Mouse (Mus musculus) granulocyte monocyte progenitor cell, adult 5-6 weeks (primary cell): ENCODE data around the gene Plcxd2. TPM values are rescaled to one million over a fixed set of nuclear protein-coding genes. Genes with fewer than 3 reads are reported as not detected.
A peak's percentile ranks its signal among the peaks of the same experiment; 100 is the strongest.

Experiments
- ATAC-seq: replicated peaks from 2 replicates; pipeline ENCODE4 v1.8.0; 2016; ENCODE audit warnings: mild to moderate bottlenecking, moderate TSS enrichment, inconsistent platforms; ENCODE audit not compliant: poor library complexity, severe bottlenecking
- total RNA-seq, 2 experiments: library from RNA; stranded (forward) in 1 of 2; stranded (reverse) in 1 of 2; fragments of 200-712, 200-1000 nt in 1 of 2; fragments of >200 nt in 1 of 2; fragmentation: Nextera tagmentation in 1 of 2; gene quantifications; 2 replicates each; pipeline ENCODE4 v1.2.3; 2014 to 2017

Plcxd2 gene
- 2.4 and 2.8 TPM in 2 replicates for total RNA-seq (2014; fragmentation: Nextera tagmentation)
- 5.3 and 5.8 TPM in 2 replicates for total RNA-seq (2017)

- ATAC-seq, result peak; percentile 94
Measured at GRCm38 (mm10) chr16:46010153-46010905, at the start of gene Plcxd2. Plcxd2 (minus strand) TSS chr16:46010218.

DNA sequence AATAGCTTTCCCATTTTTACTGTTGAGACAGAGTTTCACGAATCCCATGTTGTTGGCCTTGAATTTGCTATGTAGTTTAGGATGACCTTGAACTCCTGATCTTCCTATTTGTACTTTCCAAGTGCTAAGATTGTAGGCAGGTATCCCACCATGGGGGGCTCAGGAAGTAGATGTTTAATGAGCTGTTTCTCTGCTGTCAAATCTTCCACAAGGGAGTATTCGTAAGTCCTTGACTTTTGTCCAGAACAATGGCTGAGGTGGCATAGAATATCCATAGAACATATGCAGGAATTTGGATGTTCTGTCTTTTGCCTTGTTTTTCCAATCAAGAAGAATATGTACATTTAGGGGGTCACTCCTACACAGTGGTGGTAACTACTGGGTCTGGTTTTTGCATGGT is 36.9 kb upstream of the Plcxd2 start:
- ATAC-seq, result no peak

DNA sequence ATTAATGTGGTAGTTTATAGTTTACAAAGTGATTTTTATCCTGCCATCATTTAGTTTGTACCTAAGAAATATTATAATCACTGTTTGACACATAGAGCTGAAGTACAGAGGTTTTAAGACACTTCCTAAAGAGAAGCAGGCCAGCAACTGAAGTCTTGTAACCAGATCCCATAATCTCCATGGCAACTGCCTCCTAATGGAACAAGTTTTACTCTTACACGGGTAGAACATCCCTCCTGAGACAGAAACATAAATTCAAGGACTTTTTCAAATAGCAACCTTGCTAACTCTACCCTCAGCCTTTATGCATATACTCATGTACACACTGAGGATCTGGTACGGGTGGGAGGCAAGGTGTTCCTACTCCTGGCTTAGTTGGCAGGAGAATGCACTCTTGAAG is 26.2 kb upstream of the Plcxd2 start:
- no peak for ATAC-seq

- no peak for ATAC-seq
Measured at GRCm38 (mm10) chr16:46033896-46034295, 23.9 kb upstream of the Plcxd2 start.

DNA sequence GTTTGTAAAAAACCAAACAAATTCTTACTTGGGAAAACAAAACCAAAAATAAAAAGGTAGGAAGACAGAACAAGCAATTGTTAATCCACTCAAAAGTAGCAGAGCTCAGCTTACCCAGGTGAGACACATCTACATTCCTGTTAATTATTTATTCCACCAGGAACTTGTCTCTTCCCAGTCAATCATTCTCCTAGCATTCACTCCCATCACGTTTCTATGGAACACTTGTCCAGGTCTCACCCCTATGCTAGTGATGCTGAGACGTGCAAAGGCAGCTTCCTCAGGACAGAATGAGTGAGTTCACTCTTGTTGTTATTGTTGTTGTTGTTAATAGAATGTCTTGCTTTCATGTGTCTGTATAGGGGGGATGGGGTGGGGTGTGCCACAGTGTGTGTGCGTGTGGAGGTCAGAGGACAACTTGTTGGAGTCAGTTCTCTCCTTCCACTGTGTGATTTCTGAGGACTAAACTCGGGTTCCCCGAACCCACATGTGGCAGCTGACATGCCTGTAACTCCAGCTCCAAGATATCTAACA is 13.0 kb upstream of the Plcxd2 start:
- ATAC-seq, result no peak

- ATAC-seq, result peak; percentile 98
Measured at GRCm38 (mm10) chr16:46022189-46022928, 12.3 kb upstream of the Plcxd2 start.

GRCm38 (mm10) chr16:46021302-46021701 is 11.3 kb upstream of the Plcxd2 start:
- ATAC-seq, result no peak

DNA sequence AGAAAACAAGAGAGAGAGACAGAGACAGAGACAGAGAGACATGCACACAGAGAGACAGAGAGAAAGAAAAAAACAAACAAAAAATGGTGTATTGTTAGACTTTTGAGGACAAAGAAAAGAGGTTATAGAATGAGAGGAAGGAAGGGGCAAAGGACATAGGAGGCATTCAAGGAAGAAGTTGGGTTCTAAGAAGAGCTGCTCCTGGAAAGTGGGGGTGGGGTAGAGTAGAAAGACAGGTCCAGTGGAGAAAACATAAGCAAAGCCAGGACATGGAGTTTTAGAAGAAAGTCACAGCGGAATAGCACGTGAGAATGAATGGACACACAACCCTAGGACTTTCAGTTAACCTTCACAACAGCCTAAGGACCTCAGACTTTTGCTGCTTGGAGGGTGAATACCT is 10.4 kb upstream of the Plcxd2 start:
- no peak for ATAC-seq

DNA sequence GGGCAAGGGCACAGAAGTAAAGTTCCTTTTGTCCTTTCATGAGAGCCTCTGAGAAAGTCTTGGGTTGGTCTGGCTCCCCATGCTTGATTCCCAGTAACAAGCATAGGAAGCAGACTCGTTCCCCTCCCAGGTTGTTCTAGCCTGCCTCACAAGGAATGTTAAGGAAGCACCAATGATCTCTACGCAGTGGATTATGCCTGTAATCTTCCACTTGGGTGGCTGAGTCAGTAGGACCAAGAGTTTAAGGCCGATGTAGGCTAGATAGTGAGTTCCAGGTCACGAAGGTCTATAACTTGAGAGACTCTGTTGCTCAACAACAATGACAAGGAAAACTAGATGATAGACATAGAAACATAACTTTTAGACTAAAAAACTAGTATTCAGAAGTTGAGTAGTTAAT is 9.8 kb upstream of the Plcxd2 start:
- ATAC-seq, result no peak

DNA sequence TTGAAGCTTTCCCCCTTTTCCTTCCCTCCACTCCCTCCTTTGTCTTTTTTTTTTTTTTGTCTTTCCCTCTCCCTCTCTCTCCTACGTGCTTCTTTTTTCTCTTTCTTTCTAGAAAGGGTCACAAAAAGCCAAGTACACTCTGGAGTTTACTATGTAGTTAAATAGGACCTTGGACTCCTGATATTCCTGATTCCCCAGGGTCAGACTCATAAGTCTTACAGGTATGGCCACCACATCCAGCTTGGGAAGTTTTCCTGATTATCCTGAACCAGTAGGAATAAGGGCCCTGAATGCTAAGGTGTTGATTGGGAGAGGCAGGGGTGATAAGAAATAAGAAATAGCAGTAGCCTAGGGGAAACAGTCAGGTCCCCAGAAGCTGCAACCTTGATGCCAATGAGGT is 9.3 kb upstream of the Plcxd2 start:
- ATAC-seq, result no peak

- no peak for ATAC-seq
Measured at GRCm38 (mm10) chr16:46011696-46012095, 1.7 kb upstream of the Plcxd2 start.

- ATAC-seq, result peak; percentile 26
Measured at GRCm38 (mm10) chr16:46010906-46011220, 845 bp upstream of the Plcxd2 start.

DNA sequence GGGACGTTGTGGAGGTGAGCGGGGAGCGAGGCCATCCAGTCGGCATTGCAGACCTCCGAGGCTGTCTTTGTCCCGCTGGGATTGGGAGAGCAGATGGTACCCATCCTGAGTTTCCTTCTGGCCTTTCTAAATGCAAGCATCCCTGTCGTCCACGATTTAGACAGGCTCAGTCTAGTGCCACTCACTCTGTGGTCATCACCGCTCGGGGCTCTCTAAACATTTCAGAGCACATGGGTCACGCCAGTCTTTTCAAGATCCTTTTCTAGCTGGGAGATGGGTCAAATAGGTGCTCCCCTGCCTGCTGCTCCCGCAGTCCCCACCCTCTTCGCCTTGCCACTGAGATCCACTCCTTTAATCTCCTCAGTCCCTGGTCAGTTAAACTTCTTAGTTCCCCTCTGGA is 301 bp downstream of the Plcxd2 start:
- ATAC-seq, result no peak

DNA sequence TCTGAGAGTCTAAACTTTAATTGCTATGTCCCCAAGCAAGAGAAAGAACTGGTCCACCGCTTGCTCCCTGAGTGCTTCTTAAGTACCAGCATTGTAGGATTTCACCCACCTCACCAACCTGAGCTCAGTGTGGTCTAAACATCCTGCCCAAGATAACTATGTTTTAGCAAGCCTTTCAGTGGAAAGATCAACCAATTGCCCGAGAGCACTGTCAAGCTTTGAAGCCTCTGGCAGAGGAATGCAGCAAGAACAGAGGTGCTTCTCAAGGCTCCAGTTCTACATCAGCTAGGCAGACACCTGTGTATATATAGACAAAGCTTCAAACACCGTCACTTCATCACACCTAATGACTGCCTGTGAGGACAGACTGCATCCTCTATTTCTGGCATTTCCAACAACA is 1.3 kb downstream of the Plcxd2 start:
- no peak for ATAC-seq

DNA sequence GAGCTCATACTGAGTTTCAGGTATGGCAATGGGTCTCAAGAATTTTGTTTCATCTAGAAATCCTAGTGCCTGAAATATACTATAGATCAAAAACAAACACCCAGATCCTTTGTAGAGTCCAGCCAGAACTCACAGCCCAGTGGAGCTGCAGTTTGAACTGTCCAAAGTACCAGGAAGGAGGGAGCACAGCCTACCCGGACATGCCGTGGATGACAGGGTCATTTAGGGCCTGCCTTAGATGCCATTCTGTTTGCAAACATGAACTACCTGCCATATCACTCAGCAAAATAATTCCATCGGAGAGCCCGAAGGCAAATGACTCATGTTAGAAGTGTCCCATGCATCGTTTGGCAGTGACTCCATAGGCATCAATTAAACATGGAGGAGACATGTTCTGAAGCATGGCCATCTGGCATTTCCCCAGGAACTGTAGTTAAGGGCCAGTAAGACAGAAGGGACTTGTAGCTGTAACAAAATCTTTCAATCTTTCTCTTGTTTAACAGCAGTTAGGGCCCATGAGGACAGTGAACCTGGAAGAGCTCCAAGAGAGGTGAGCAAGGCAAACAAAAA is 1.9 kb downstream of the Plcxd2 start:
- ATAC-seq, result no peak

DNA sequence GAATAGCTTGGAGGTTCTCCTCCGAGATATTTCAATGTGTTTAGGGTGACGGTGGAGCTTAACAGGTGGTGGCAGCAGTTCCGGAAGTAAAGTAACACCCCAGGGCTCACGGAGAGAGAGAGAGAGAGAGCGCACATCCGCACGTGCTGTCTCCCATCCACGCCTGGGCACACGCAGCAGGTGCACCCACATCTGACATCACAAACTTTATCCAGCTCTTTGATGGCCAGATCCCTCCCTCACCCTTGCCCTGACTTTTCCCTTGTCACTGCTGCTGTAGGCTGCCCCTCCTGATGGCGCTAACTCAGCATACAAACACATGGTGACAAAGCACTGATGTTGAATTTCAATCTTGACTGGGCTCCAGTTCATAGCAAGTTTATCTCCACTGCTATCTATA is 3.8 kb downstream of the Plcxd2 start:
- no peak for ATAC-seq

GRCm38 (mm10) chr16:46001550-46002166 is 8.4 kb downstream of the Plcxd2 start:
- ATAC-seq, result peak; percentile 65

GRCm38 (mm10) chr16:46000976-46001375 is 9.0 kb downstream of the Plcxd2 start:
- no peak for ATAC-seq

DNA sequence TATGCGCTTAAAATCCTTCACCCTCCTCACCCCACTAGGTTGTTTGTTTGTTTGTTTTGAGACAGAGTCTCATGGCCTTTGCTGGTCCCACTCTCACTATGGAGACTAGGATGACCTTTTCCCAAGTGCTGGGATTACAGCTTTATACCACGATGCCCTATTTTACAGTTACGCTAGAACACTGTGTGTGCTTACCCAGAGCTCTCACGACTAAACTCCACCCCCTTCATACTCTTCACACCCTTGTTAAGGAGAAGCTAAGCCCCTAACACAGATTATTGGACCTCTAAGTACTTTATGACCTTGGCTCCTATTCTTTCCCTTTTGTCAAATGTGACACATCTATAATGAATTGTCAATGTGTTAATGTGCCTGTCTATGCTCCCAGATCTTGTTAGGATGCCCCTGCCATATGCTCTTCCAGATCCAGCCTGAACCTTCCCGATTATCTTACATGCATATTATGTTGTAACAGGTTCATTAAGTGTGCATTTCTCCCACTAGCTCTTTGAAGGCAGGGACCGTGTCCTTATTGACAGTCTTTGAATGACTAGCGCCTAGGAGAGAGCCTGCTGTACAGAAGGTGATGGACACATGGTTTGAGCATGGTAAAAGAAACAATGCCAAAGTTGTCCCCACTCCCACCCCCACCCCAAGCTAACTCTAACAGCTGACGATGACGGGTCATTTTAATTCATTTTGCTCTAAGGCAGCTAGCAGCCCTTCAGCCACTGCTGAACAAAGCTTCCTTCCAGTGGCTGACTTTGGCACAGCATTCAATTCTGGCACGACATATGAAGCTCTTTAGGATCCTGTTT is 10.4 kb downstream of the Plcxd2 start:
- no peak for ATAC-seq

DNA sequence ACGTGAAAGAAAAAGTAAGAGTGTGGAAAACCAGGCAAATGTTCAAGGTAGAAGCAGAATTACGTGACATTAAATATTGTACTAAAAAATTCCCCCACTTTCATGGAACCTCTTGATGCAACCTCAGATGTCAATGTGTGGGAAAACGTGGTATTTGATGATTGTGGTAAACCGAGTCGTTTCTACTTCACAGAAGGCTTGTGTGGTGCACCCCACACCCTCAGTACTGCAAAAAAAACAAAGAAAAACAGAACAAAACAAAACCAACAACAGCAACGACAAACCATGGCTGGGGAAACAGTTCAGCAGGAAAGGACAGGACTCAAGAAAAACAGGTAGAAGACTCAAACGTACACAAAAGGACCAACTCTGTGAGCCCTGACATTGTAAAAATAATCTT is 11.8 kb downstream of the Plcxd2 start:
- ATAC-seq, result no peak
